Mouse (Mus musculus): ENCODE results near the gene Rplp2.

Rplp2 gene

GRCm38 (mm10) chr7:141485186-141485585 lies 38.0 kb downstream of the Rplp2 start:
- DNase-seq, result no peak

- no peak for DNase-seq
Observed at GRCm38 (mm10) chr7:141485606-141486005, 38.4 kb downstream of the Rplp2 start.

GRCm38 (mm10) chr7:141486239-141486638 lies 39.1 kb downstream of the Rplp2 start:
- DNase-seq, result no peak

- no peak for DNase-seq
Observed at GRCm38 (mm10) chr7:141487141-141487540, 40.0 kb downstream of the Rplp2 start.

- peak in 1 of 2 experiments; percentile 41 for DNase-seq
Observed at GRCm38 (mm10) chr7:141491151-141491550, 44.0 kb downstream of the Rplp2 start.

GRCm38 (mm10) chr7:141492738-141493137 lies 45.6 kb downstream of the Rplp2 start:
- DNase-seq, result no peak

- DNase-seq, result no peak
Observed at GRCm38 (mm10) chr7:141493729-141494128, 46.6 kb downstream of the Rplp2 start.

GRCm38 (mm10) chr7:141495379-141495778 lies 48.2 kb downstream of the Rplp2 start:
- no peak for DNase-seq

GRCm38 (mm10) chr7:141495940-141496339 lies 48.8 kb downstream of the Rplp2 start:
- no peak for DNase-seq

- DNase-seq, result no peak
Observed at GRCm38 (mm10) chr7:141497600-141497999, 50.4 kb downstream of the Rplp2 start.
